Mouse (Mus musculus) liver, adult 2 months (tissue): ENCODE results near the gene Tgm2.

Experiments
- CTCF ChIP-seq: fragments of 200-500 bp; IDR thresholded peaks from 2 replicates; pipeline ENCODE4 v1.5.1; 2011; ENCODE audit warnings: low read depth, low read length, control low read depth
- POLR2A ChIP-seq: fragments of 200-500 bp; IDR thresholded peaks from 2 replicates; pipeline ENCODE4 v1.6.1; 2011; ENCODE audit warnings: low read length, control low read depth; ENCODE audit not compliant: insufficient read depth; ENCODE audit errors: extremely low read depth

GRCm38 (mm10) chr2:158131197-158131835 is 14.9 kb downstream of the Tgm2 start:
- no peak for TF ChIP-seq CTCF
- no peak for TF ChIP-seq POLR2A
